Mouse (Mus musculus) CH12.LX (cell line): ENCODE measurements around the gene Gsg1l. TPM values are rescaled to one million over a fixed set of nuclear protein-coding genes. Genes with fewer than 3 reads are reported as not detected.

Experiments used
- DNase-seq: peaks from one replicate; pipeline ENCODE4 v3.0.0-alpha.2; 2013; ENCODE audit errors: extremely low read depth
- H3K27ac ChIP-seq: 2 replicates; pipeline ENCODE4 v1.5.1; 2012; ENCODE audit warnings: low read depth, mild to moderate bottlenecking, control low read depth, moderate library complexity; ENCODE audit not compliant: insufficient read depth
- H3K27me3 ChIP-seq: replicated peaks from 2 replicates; pipeline ENCODE3; 2012; ENCODE audit warnings: inconsistent platforms
- H3K36me3 ChIP-seq, 2 experiments: replicated peaks in 1 of 2; 2 replicates each; pipeline versions ENCODE3 to v1.6.1; 2012; ENCODE audit warnings: inconsistent platforms in 1 of 2, low read length in 1 of 2, mild to moderate bottlenecking in 1 of 2, mixed read lengths in 1 of 2, moderate library complexity in 1 of 2; ENCODE audit not compliant: control insufficient read depth in 1 of 2, insufficient read depth in 1 of 2
- H3K4me1 ChIP-seq, 2 experiments: 2 replicates each; pipeline ENCODE4 v1.6.1; 2012; ENCODE audit warnings: inconsistent platforms in 1 of 2, moderate library complexity in 1 of 2; ENCODE audit not compliant: insufficient read depth in 2 of 2, control insufficient read depth in 1 of 2
- H3K4me2 ChIP-seq: 2 replicates; pipeline ENCODE4 v1.6.1; 2012; ENCODE audit warnings: low read depth, mild to moderate bottlenecking, control low read depth; ENCODE audit not compliant: poor library complexity, insufficient read depth, severe bottlenecking
- H3K4me3 ChIP-seq, 3 experiments: fragments of 150-350 bp in 1 of 3; sonication (generic) in 1 of 3; replicated peaks in 1 of 3; 2 replicates each; pipeline versions ENCODE3 to v1.5.1; 2011 to 2012; ENCODE audit warnings: low read depth in 2 of 3, low read length in 2 of 3, mild to moderate bottlenecking in 2 of 3, moderate library complexity in 2 of 3, control low read depth in 1 of 3, improper control_type of control experiment in 1 of 3, inconsistent platforms in 1 of 3, mixed read lengths in 1 of 3; ENCODE audit not compliant: poor library complexity in 1 of 3
- H3K79me2 ChIP-seq: replicated peaks from 2 replicates; pipeline ENCODE4 v1.6.1; 2012; ENCODE audit warnings: mild to moderate bottlenecking, moderate library complexity; ENCODE audit not compliant: control insufficient read depth, poor library complexity, insufficient read depth, severe bottlenecking; ENCODE audit errors: extremely low read depth
- H3K9ac ChIP-seq: 2 replicates; pipeline ENCODE4 v1.6.1; 2012; ENCODE audit warnings: low read depth, mild to moderate bottlenecking, control low read depth, moderate library complexity; ENCODE audit not compliant: insufficient read depth
- H3K9me3 ChIP-seq: replicated peaks from 2 replicates; pipeline ENCODE3; 2012; ENCODE audit warnings: low read length, inconsistent platforms, mixed read lengths
- BHLHE40 ChIP-seq: IDR thresholded peaks from 2 replicates; pipeline ENCODE4 v1.6.1; 2011; ENCODE audit warnings: mild to moderate bottlenecking, low read depth, low read length, improper control_type of control experiment
- CHD1 ChIP-seq: IDR thresholded peaks from 2 replicates; pipeline ENCODE4 v1.6.1; 2012; ENCODE audit warnings: low read depth, low read length, improper control_type of control experiment, inconsistent platforms
- CHD2 ChIP-seq: IDR thresholded peaks from 2 replicates; pipeline ENCODE4 v1.6.1; 2011; ENCODE audit warnings: low read length, improper control_type of control experiment
- CTCF ChIP-seq, 2 experiments: IDR thresholded peaks in 1 of 2; conservative IDR thresholded peaks in 1 of 2; 2 replicates each; pipeline ENCODE4 v1.5.1; 2011 to 2012; ENCODE audit warnings: low read depth in 2 of 2, low read length in 2 of 2, improper control_type of control experiment in 1 of 2, inconsistent platforms in 1 of 2, mild to moderate bottlenecking in 1 of 2, moderate library complexity in 1 of 2
- E2F4 ChIP-seq: IDR thresholded peaks from 2 replicates; pipeline ENCODE4 v1.6.1; 2011; ENCODE audit warnings: low read depth, low read length, improper control_type of control experiment; ENCODE audit not compliant: insufficient replicate concordance
- ELF1 ChIP-seq: IDR thresholded peaks from 2 replicates; pipeline ENCODE4 v1.6.1; 2014; ENCODE audit warnings: low read depth, mild to moderate bottlenecking, inconsistent platforms, low read length, improper control_type of control experiment
- EP300 ChIP-seq: IDR thresholded peaks from 2 replicates; pipeline ENCODE4 v1.6.1; 2011; ENCODE audit warnings: low read length, improper control_type of control experiment
- ETS1 ChIP-seq: conservative IDR thresholded peaks from 2 replicates; pipeline ENCODE4 v1.6.1; 2012; ENCODE audit warnings: low read depth, mild to moderate bottlenecking, inconsistent platforms, low read length, improper control_type of control experiment, moderate library complexity
- GABPA ChIP-seq: IDR thresholded peaks from 2 replicates; pipeline ENCODE4 v1.6.1; 2012; ENCODE audit warnings: low read depth, low read length, improper control_type of control experiment, inconsistent platforms; ENCODE audit not compliant: insufficient replicate concordance
- HCFC1 ChIP-seq: IDR thresholded peaks from 2 replicates; pipeline ENCODE4 v1.6.1; 2012; ENCODE audit warnings: low read depth, mild to moderate bottlenecking, inconsistent platforms, low read length, improper control_type of control experiment
- IRF4 ChIP-seq: IDR thresholded peaks from 2 replicates; pipeline ENCODE4 v1.6.1; 2014; ENCODE audit warnings: low read depth, mild to moderate bottlenecking, inconsistent platforms, low read length, improper control_type of control experiment
- JUND ChIP-seq: conservative IDR thresholded peaks from 2 replicates; pipeline ENCODE4 v1.6.1; 2011; ENCODE audit warnings: low read depth, low read length, improper control_type of control experiment
- MAFK ChIP-seq: IDR thresholded peaks from 2 replicates; pipeline ENCODE4 v1.6.1; 2011; ENCODE audit warnings: low read length, improper control_type of control experiment; ENCODE audit not compliant: insufficient replicate concordance
- MAX ChIP-seq: IDR thresholded peaks from 2 replicates; pipeline ENCODE4 v1.6.1; 2011; ENCODE audit warnings: low read length, improper control_type of control experiment
- MAZ ChIP-seq: IDR thresholded peaks from 2 replicates; pipeline ENCODE4 v1.6.1; 2012; ENCODE audit warnings: low read depth, mild to moderate bottlenecking, inconsistent platforms, low read length, improper control_type of control experiment, moderate library complexity
- MEF2A ChIP-seq: IDR thresholded peaks from 2 replicates; pipeline ENCODE4 v1.6.1; 2014; ENCODE audit warnings: low read depth, mild to moderate bottlenecking, inconsistent platforms, low read length, improper control_type of control experiment, borderline replicate concordance
- MXI1 ChIP-seq: IDR thresholded peaks from 2 replicates; pipeline ENCODE4 v1.6.1; 2011; ENCODE audit warnings: mild to moderate bottlenecking, low read depth, low read length, improper control_type of control experiment
- MYC ChIP-seq: IDR thresholded peaks from 2 replicates; pipeline ENCODE4 v1.6.1; 2011; ENCODE audit warnings: low read depth, mild to moderate bottlenecking, improper control_type of control experiment, low read length
- NELFE ChIP-seq: IDR thresholded peaks from 2 replicates; pipeline ENCODE4 v1.6.1; 2011; ENCODE audit warnings: low read depth, low read length, improper control_type of control experiment
- RAD21 ChIP-seq: IDR thresholded peaks from 2 replicates; pipeline ENCODE4 v1.6.1; 2011; ENCODE audit warnings: low read depth, mild to moderate bottlenecking, low read length, improper control_type of control experiment, moderate library complexity
- RCOR1 ChIP-seq: conservative IDR thresholded peaks from 2 replicates; pipeline ENCODE4 v1.6.1; 2012; ENCODE audit warnings: low read depth, mild to moderate bottlenecking, inconsistent platforms, low read length, improper control_type of control experiment
- SIN3A ChIP-seq: IDR thresholded peaks from 2 replicates; pipeline ENCODE4 v1.6.1; 2012; ENCODE audit warnings: low read length, improper control_type of control experiment, inconsistent platforms
- TBP ChIP-seq: conservative IDR thresholded peaks from 2 replicates; pipeline ENCODE4 v1.6.1; 2011; ENCODE audit warnings: low read depth, low read length, improper control_type of control experiment
- UBTF ChIP-seq: IDR thresholded peaks from 2 replicates; pipeline ENCODE4 v1.6.1; 2012; ENCODE audit warnings: low read depth, mild to moderate bottlenecking, inconsistent platforms, low read length, improper control_type of control experiment, moderate library complexity
- USF1 ChIP-seq: IDR thresholded peaks from 2 replicates; pipeline ENCODE4 v1.6.1; 2014; ENCODE audit warnings: low read depth, mild to moderate bottlenecking, inconsistent platforms, low read length, improper control_type of control experiment
- ZC3H11A ChIP-seq: IDR thresholded peaks from 2 replicates; pipeline ENCODE4 v1.6.1; 2012; ENCODE audit warnings: low read depth, mild to moderate bottlenecking, inconsistent platforms, low read length, improper control_type of control experiment
- ZKSCAN1 ChIP-seq: IDR thresholded peaks from 2 replicates; pipeline ENCODE4 v1.6.1; 2012; ENCODE audit warnings: low read depth, inconsistent platforms, low read length, improper control_type of control experiment, borderline replicate concordance
- ZNF384 ChIP-seq: IDR thresholded peaks from 2 replicates; pipeline ENCODE4 v1.6.1; 2012; ENCODE audit warnings: low read depth, low read length, improper control_type of control experiment, inconsistent platforms
- dilution Hi-C: fragments of 300-500 bp; cut with MboI; formaldehyde crosslinking; loops from 2 replicates; pipeline ENCODE4 v1.14.3; 2020; ENCODE audit warnings: low sequenced_read_pairs; ENCODE audit not compliant: extremely low pct_unique_long_range_greater_than_20kb, extremely low pct_ligation_motif_present
- in situ Hi-C: fragments of 300-500 bp; cut with MboI; formaldehyde crosslinking; loops from 3 replicates; pipeline ENCODE4 v1.14.3; 2019; ENCODE audit warnings: low sequenced_read_pairs, low pct_ligation_motif_present, low pct_unique_long_range_greater_than_20kb, mixed read lengths
- polyA plus RNA-seq: library from polyadenylated mRNA; unstranded; fragments of >175 nt; gene quantifications from 2 replicates; pipeline ENCODE4 v1.2.1, GENCODE M21; 2012; ENCODE audit warnings: low read depth; ENCODE audit not compliant: insufficient read length
- total RNA-seq, 2 experiments: library from RNA; depleted of rRNA; stranded (reverse); fragments of 300-350 nt in 1 of 2; fragments of >200 nt in 1 of 2; gene quantifications; 2 replicates each; pipeline ENCODE4 v1.2.3; 2012 to 2014

Gsg1l gene
- total and polyA plus RNA-seq, 3 experiments = not detected

DNA sequence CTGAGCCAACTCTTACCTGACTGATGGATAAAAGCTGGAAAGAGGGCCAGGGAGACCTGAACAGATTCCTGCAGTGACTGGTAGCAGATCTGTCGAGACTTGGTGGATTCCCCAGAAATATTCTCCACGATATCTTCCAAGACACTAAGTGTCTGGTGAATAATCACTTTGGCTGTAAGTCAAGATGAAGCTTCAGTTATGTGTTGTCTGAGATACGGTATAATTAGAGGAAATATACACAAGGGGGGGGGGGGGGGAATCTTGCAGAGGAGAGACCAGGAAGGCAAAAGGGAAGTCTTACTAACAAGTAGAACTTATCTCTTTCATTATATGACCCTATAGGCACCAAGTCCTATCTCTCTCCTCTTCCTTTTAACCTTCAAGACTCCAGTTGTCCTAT, 27.7 kb upstream of the Gsg1l start:
- in situ Hi-C loops (no loop called here), dilution Hi-C loops (no loop called here)
- H3K27ac ChIP-seq = no peak overlapping the region
- H3K4me1 ChIP-seq = peaks cover 0 to 17% of the 10 kb centered on the region in 2 experiments; a peak in 2 of 4 replicates
- no peak overlapping the region for H3K4me3 ChIP-seq
- H3K4me2 ChIP-seq = no peak overlapping the region
- H3K36me3 ChIP-seq = peaks cover 77 to 95% of the 10 kb centered on the region in 2 experiments
- no peaks in the 10 kb centered on the region for H3K79me2 ChIP-seq
- TF ChIP-seq MAFK (no peak), ZKSCAN1 (no peak), MAZ (no peak), MEF2A (no peak), USF1 (no peak), SIN3A (no peak), NELFE (no peak), E2F4 (no peak), ETS1 (no peak), GABPA (no peak), UBTF (no peak), ZC3H11A (no peak), JUND (no peak), MXI1 (no peak), RCOR1 (no peak), CTCF (conservative IDR thresholded peaks at IDR 0.05 in 1 of 2, IDR thresholded peaks at IDR 0.05 in 1 of 2; ENCODE audit: low read depth in 2 of 2, low read length in 2 of 2) (no peak), EP300 (no peak), CHD1 (no peak), CHD2 (no peak)
- no peaks in the 10 kb centered on the region for H3K9me3 ChIP-seq
- H3K9ac ChIP-seq = no peak overlapping the region
- no peaks in the 10 kb centered on the region for H3K27me3 ChIP-seq
- DNase-seq = no peak

DNA sequence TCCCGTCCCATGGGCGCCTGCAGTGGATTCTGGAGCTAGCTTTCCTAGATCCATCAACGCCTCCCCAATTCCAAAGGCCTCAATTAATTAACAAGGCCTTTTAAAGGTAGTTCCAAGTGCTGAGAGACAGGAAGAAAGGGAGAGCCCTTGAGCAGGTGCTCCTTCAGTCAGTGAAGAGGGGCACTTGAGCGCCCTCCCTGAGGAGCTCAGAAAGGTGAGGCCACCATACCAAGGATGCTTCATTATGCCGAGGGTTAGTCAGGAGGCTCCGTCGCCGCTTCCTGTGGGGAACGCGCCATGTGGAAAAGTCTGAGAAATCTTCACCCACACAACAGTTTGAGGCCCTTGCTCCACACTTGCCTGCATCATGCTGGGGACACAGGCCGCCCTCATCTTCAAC, 18.2 kb upstream of the Gsg1l start:
- in situ Hi-C loops = no loop called here
- dilution Hi-C loops = no loop called here
- no peak for DNase-seq
- H3K4me3 ChIP-seq = no peak overlapping the region
- H3K27ac ChIP-seq = no peak overlapping the region
- H3K36me3 ChIP-seq = peaks cover 68 to 94% of the 10 kb centered on the region in 2 experiments
- H3K9ac ChIP-seq = no peak overlapping the region
- H3K27me3 ChIP-seq = no peaks in the 10 kb centered on the region
- H3K4me2 ChIP-seq = no peak overlapping the region
- H3K4me1 ChIP-seq = 0 out of 4 replicates have a peak, but pooled peaks cover 0 to 4% of the 10 kb centered on the region in 2 experiments
- H3K79me2 ChIP-seq = no peaks in the 10 kb centered on the region
- H3K9me3 ChIP-seq = no peaks in the 10 kb centered on the region
- TF ChIP-seq IRF4 = no peak
- no peak for TF ChIP-seq HCFC1
- TF ChIP-seq NELFE = no peak
- no peak for TF ChIP-seq RCOR1
- TF ChIP-seq BHLHE40 = no peak
- TF ChIP-seq ZNF384 = no peak
- TF ChIP-seq CHD1 = no peak
- TF ChIP-seq MYC = no peak
- TF ChIP-seq MEF2A = no peak
- no peak for TF ChIP-seq MAFK
- TF ChIP-seq USF1 = no peak
- TF ChIP-seq E2F4 = no peak
- no peak for TF ChIP-seq TBP
- no peak for TF ChIP-seq RAD21
- no peak for TF ChIP-seq SIN3A
- no peak for TF ChIP-seq MXI1
- TF ChIP-seq UBTF = no peak
- no peak for TF ChIP-seq CTCF (conservative IDR thresholded peaks at IDR 0.05 in 1 of 2, IDR thresholded peaks at IDR 0.05 in 1 of 2; ENCODE audit: low read depth in 2 of 2, low read length in 2 of 2)
- TF ChIP-seq MAX = no peak
- TF ChIP-seq ELF1 = no peak
